Mouse (Mus musculus): ENCODE results near the gene Ccdc175.

DNA sequence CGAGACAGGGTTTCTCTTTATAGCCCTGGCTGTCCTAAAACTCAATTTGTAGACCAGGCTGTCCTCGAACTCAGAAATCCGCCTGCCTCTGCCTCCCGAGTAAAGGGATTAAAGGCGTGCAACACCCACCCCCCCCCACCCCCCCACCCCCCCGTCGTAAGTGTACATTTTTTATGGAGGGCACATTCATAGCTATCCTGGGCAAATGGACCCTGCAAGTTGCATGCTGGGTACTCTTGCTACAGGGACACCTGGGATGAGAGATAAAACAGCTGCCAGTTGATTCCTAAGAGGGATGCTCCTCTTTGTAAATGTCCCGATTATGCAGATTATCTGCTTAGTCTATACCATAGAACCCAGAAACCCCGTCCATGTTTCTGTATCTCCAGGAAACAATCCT, 101.6 kb downstream of the Ccdc175 start:
- TF ChIP-seq CTCF (IDR thresholded peaks at IDR 0.05; ENCODE audit: borderline replicate concordance, control insufficient read depth, extremely low read depth, insufficient read depth, low read length, poor library complexity) (no peak), POLR2A (IDR thresholded peaks at IDR 0.05; ENCODE audit: control insufficient read depth, extremely low read depth, insufficient read depth, low read length, poor library complexity) (no peak)
